Mouse (Mus musculus) ES-E14 (cell line): ENCODE data around the gene Gsap. TPM values are rescaled to one million over a fixed set of nuclear protein-coding genes. Genes with fewer than 3 reads are reported as not detected.

ENCODE experiments used
- DNase-seq: peaks from one replicate; pipeline ENCODE4 v3.0.0-alpha.2; 2013; ENCODE audit warnings: low read depth, low spot score
- H3K27ac ChIP-seq: 2 replicates; pipeline ENCODE4 v1.5.1; 2012; ENCODE audit warnings: low read depth, mild to moderate bottlenecking, low read length, moderate library complexity, mixed read lengths; ENCODE audit not compliant: poor library complexity, insufficient read depth, severe bottlenecking
- H3K36me3 ChIP-seq: 2 replicates; pipeline ENCODE4 v1.6.1; 2012; ENCODE audit warnings: mild to moderate bottlenecking, low read length, moderate library complexity, mixed read lengths; ENCODE audit not compliant: control insufficient read depth, poor library complexity, insufficient read depth, severe bottlenecking
- H3K4me1 ChIP-seq, 2 experiments: fragments of 150-350 bp in 1 of 2; sonication (generic) in 1 of 2; 2 replicates each; pipeline ENCODE4 v1.6.1; 2012; ENCODE audit warnings: low read length in 2 of 2, mild to moderate bottlenecking in 1 of 2, mixed read lengths in 1 of 2; ENCODE audit not compliant: control insufficient read depth in 2 of 2, insufficient read depth in 2 of 2, poor library complexity in 1 of 2
- H3K4me3 ChIP-seq, 2 experiments: fragments of 150-350 bp in 1 of 2; sonication (generic) in 1 of 2; 2 replicates each; pipeline ENCODE4 v1.5.1; 2012; ENCODE audit warnings: low read length in 2 of 2, low read depth in 1 of 2, mild to moderate bottlenecking in 1 of 2, mixed read lengths in 1 of 2; ENCODE audit not compliant: insufficient read depth in 1 of 2, poor library complexity in 1 of 2, severe bottlenecking in 1 of 2
- H3K9ac ChIP-seq: 2 replicates; pipeline ENCODE4 v1.6.1; 2012; ENCODE audit warnings: low read depth, mild to moderate bottlenecking, low read length, mixed read lengths; ENCODE audit not compliant: poor library complexity, insufficient read depth, severe bottlenecking
- H3K9me3 ChIP-seq: fragments of 150-350 bp; sonication (generic); 2 replicates; pipeline ENCODE4 v1.6.1; 2012; ENCODE audit warnings: low read depth, mild to moderate bottlenecking, low read length; ENCODE audit not compliant: control insufficient read depth, insufficient read depth
- CHD2 ChIP-seq: IDR thresholded peaks from 2 replicates; pipeline ENCODE4 v1.6.1; 2014; ENCODE audit warnings: mild to moderate bottlenecking, low read depth, low read length, inconsistent platforms
- HCFC1 ChIP-seq: IDR thresholded peaks from 2 replicates; pipeline ENCODE4 v1.6.1; 2012; ENCODE audit warnings: low read length, inconsistent platforms, borderline replicate concordance; ENCODE audit not compliant: insufficient read depth
- MAFK ChIP-seq: IDR thresholded peaks from 2 replicates; pipeline ENCODE4 v1.6.1; 2014; ENCODE audit warnings: mild to moderate bottlenecking, low read depth, low read length, inconsistent platforms; ENCODE audit not compliant: insufficient read depth
- ZC3H11A ChIP-seq: IDR thresholded peaks from 2 replicates; pipeline ENCODE4 v1.6.1; 2012; ENCODE audit warnings: low read depth, mild to moderate bottlenecking, inconsistent platforms, low read length, borderline replicate concordance
- ZNF384 ChIP-seq: IDR thresholded peaks from 2 replicates; pipeline ENCODE4 v1.6.1; 2012; ENCODE audit warnings: low read depth, low read length, inconsistent platforms
- in situ Hi-C, 2 experiments: fragments of 600-800 bp; cut with MboI; formaldehyde crosslinking; loops; one replicate each; pipeline ENCODE4 v1.15.1; 2025; ENCODE audit warnings: low sequenced_read_pairs in 2 of 2, inconsistent platforms in 1 of 2; ENCODE audit not compliant: unreplicated experiment in 2 of 2
- total RNA-seq: library from RNA; depleted of rRNA; stranded (reverse); fragments of 300-350 nt; gene quantifications from 2 replicates; pipeline ENCODE4 v1.2.3, GENCODE M21; 2012

Gsap gene
- total RNA-seq, 1 experiment = 4.2 TPM

DNA sequence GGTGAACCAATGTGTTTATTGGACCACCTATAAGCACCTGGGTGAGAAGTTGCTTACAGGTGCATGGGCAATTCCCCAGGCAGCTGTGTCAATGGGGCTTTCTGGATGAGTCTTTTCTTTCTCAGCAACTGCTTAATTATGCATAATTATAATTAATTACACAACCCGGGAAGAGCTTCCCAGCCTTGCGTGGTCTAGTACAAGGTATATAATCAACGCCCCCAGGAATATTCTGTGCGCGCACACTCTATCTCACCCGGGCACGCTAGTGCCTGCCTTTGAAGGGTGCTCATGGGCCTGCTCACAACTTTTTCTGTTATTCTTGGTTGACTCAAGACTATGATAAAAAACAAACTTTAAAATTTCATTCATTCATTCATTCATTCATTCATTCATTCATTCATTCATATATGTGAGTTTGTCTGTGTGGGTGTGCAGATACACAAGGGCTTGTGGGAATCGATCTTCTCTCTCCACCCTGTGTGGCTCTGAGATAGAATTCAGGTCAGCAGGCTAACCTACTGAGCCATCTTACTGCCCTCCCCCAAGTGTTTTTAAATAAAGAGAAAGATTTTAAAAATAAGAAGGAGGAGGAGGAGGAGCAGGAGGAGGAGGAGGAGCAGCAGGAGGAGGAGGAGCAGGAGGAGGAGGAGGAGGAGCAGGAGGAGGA, 78.4 kb downstream of the Gsap start:
- H3K36me3 ChIP-seq = no peaks in the 10 kb centered on the region
- in situ Hi-C loops = loop anchor here in 1 of 2 experiments (10.0 kb wide), 2 partner anchors 150 to 320 kb away; no protein-coding TSS in a partner anchor
- no peaks in the 10 kb centered on the region for H3K9me3 ChIP-seq
- no peak overlapping the region for H3K27ac ChIP-seq
- no peak for TF ChIP-seq ZNF384
- no peak for TF ChIP-seq ZC3H11A
- no peak for TF ChIP-seq CHD2
- TF ChIP-seq MAFK = no peak
- no peak for TF ChIP-seq HCFC1
- no peak for DNase-seq
- no peak overlapping the region for H3K9ac ChIP-seq
- no peak overlapping the region for H3K4me3 ChIP-seq
- no peaks in the 10 kb centered on the region for H3K4me1 ChIP-seq

DNA sequence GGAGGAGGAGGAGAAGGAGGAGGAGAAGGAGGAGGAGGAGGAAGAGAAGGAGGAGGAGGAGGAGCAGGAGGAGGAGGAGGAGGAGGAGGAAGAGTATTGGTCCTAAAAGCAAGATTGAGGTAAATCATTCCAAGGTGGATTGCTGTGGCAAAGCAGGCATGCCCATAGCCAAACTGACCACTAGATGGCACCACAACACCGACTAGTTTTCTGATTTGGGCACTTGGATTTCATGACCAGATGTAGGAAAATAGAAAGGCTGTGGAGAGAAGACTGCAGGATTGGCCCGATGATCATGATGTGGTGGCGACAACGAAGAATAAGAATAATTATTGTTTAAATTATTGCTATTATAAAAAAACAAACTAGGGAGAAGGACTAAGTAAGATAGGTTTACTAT, 79.0 kb downstream of the Gsap start:
- in situ Hi-C loops = loop anchor here in 1 of 2 experiments (10.0 kb wide), 2 partner anchors 150 to 320 kb away; no protein-coding TSS in a partner anchor
- H3K4me3 ChIP-seq = no peak overlapping the region
- TF ChIP-seq MAFK (no peak), ZC3H11A (peak; percentile 92)
- peak; percentile 69 for DNase-seq
- no peaks in the 10 kb centered on the region for H3K4me1 ChIP-seq
- H3K9me3 ChIP-seq = no peaks in the 10 kb centered on the region
- H3K9ac ChIP-seq = no peak overlapping the region
- no peaks in the 10 kb centered on the region for H3K36me3 ChIP-seq
- no peak overlapping the region for H3K27ac ChIP-seq

DNA sequence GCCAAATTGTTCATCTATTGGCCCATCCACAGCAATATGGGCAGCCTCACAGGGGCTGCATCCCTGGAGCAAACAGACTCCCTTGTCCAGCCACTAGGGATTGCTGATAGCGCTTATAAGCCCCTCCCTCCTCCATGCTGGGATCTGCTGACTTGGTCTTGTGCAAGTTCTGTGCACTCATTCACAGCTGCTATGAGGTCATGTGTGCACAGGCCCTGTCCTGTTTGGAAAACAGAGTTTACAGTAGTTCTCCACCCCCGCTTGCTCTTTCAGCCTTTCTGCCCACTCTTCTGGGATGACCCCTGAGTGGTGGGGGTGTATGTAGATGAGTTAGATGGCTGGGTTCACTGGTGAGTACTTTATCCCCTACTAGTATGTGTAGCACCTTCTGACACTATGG, 81.0 kb downstream of the Gsap start:
- Histone ChIP-seq H3K9ac (no peak overlapping the region), H3K27ac (no peak overlapping the region), H3K9me3 (no peaks in the 10 kb centered on the region), H3K36me3 (no peaks in the 10 kb centered on the region), H3K4me1 (no peaks in the 10 kb centered on the region), H3K4me3 (no peak overlapping the region)
- in situ Hi-C loops = loop anchor here in 1 of 2 experiments (10.0 kb wide), 2 partner anchors 148 to 318 kb away; no protein-coding TSS in a partner anchor
- DNase-seq = no peak
- TF ChIP-seq ZNF384 (no peak), CHD2 (no peak), ZC3H11A (no peak), MAFK (no peak), HCFC1 (no peak)

DNA sequence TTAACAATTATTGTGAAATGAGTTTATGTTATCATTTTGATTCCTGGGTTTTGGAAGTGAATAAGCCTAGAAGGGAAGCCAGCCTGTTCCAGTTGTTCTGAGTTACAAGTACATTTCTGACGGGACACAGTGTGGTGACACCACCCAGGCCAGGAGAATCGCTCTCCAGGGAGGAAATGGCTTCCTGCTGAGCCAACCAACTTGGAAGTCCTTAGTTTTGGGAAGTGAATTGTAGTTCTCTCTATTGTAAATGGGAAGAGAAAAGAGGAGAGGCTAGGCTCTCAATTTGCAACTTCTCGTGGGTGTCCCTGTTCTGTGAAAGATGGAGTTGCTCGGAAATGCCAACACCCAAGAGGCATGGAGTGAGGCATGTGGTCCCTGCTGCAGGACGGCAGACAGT, 83.4 kb downstream of the Gsap start:
- no peak for TF ChIP-seq MAFK
- TF ChIP-seq ZNF384 = no peak
- TF ChIP-seq CHD2 = no peak
- TF ChIP-seq ZC3H11A = no peak
- TF ChIP-seq HCFC1 = no peak
- Histone ChIP-seq H3K36me3 (no peaks in the 10 kb centered on the region), H3K9me3 (no peaks in the 10 kb centered on the region), H3K4me3 (no peak overlapping the region), H3K27ac (no peak overlapping the region), H3K4me1 (no peaks in the 10 kb centered on the region), H3K9ac (no peak overlapping the region)
- no peak for DNase-seq
- in situ Hi-C loops = loop anchor here in 1 of 2 experiments (10.0 kb wide), 2 partner anchors 145 to 315 kb away; no protein-coding TSS in a partner anchor

DNA sequence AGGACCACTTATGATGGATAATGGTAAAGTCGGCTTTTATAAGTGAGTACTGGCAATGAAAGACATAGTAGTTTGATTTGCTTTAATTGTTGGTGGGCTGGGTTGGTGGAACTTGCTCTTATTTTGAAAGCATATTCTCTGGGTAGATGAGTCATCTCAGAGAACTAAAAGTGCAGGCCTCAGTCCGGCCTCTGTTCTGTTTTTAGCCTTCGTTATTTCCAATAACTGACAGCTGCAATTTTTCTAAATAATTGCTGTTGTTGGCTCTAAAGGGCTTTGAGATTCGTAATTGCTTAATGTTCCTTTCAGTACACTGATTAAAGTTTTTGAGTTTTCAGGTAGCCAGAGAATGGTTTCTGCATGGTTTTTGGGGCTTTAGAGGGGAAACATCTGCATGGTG, 84.7 kb downstream of the Gsap start:
- Histone ChIP-seq H3K9ac (no peak overlapping the region), H3K4me1 (no peaks in the 10 kb centered on the region), H3K9me3 (no peaks in the 10 kb centered on the region), H3K4me3 (no peak overlapping the region), H3K36me3 (no peaks in the 10 kb centered on the region), H3K27ac (no peak overlapping the region)
- DNase-seq = no peak
- no peak for TF ChIP-seq HCFC1
- no peak for TF ChIP-seq ZNF384
- no peak for TF ChIP-seq MAFK
- no peak for TF ChIP-seq ZC3H11A
- no peak for TF ChIP-seq CHD2
- in situ Hi-C loops = no loop called here
